Mouse (Mus musculus) testis, adult 2 months (tissue): ENCODE data around the gene Golph3l.

ENCODE experiments used
- CTCF ChIP-seq: fragments of 200-500 bp; IDR thresholded peaks from 2 replicates; pipeline ENCODE4 v1.5.1; 2012; ENCODE audit warnings: low read depth, mild to moderate bottlenecking, inconsistent platforms, low read length, moderate library complexity; ENCODE audit not compliant: control insufficient read depth, insufficient read depth, insufficient replicate concordance
- POLR2A ChIP-seq: fragments of 200-500 bp; IDR thresholded peaks from 2 replicates; pipeline ENCODE4 v1.6.1; 2012; ENCODE audit warnings: low read depth, mild to moderate bottlenecking, inconsistent platforms, low read length, moderate library complexity; ENCODE audit not compliant: control insufficient read depth

- TF ChIP-seq POLR2A: no peak
- no peak for TF ChIP-seq CTCF
These were observed 72.2 kb downstream of the Golph3l start for GRCm38 (mm10) chr3:95660788-95661478.
